Mouse (Mus musculus) embryonic fibroblast, embryonic 13.5 days (primary cell): ENCODE measurements at regions not wholly inside any gene's neighbourhood (a gene's known extent, or its start where the extent isn't known, plus 50 kb on each side); places are given as distances from the start of the nearest gene placed in this dataset.

Source experiments
- H3K27ac ChIP-seq: 2 replicates; pipeline ENCODE4 v1.5.1; 2012; ENCODE audit warnings: low read length, control low read depth, inconsistent platforms; ENCODE audit not compliant: insufficient read depth
- H3K4me1 ChIP-seq: 2 replicates; pipeline ENCODE4 v1.6.1; 2011; ENCODE audit warnings: low read length; ENCODE audit not compliant: control insufficient read depth, insufficient read depth
- H3K4me3 ChIP-seq: 2 replicates; pipeline ENCODE4 v1.5.1; 2011; ENCODE audit warnings: mild to moderate bottlenecking, control low read depth, low read length; ENCODE audit not compliant: insufficient read depth
- CTCF ChIP-seq: IDR thresholded peaks from 2 replicates; pipeline ENCODE4 v1.5.1; 2011; ENCODE audit warnings: mild to moderate bottlenecking, control low read depth, low read length, moderate library complexity, borderline replicate concordance; ENCODE audit not compliant: insufficient read depth
- POLR2A ChIP-seq: IDR thresholded peaks from 2 replicates; pipeline ENCODE4 v1.6.1; 2011; ENCODE audit warnings: low read depth, mild to moderate bottlenecking, control low read depth, low read length, moderate library complexity

- no peak overlapping the region for H3K27ac ChIP-seq
- H3K4me1 ChIP-seq: no peaks in the 10 kb centered on the region
- TF ChIP-seq POLR2A: no peak
- TF ChIP-seq CTCF: no peak
- H3K4me3 ChIP-seq: no peak overlapping the region
Observed at GRCm38 (mm10) chr6:147953753-147954152, 93.3 kb upstream of the Far2 start.

- no peak overlapping the region for H3K4me3 ChIP-seq
- H3K4me1 ChIP-seq: no peaks in the 10 kb centered on the region
- H3K27ac ChIP-seq: no peak overlapping the region
- no peak for TF ChIP-seq POLR2A
- no peak for TF ChIP-seq CTCF
Observed at GRCm38 (mm10) chr6:147954253-147954652, 92.8 kb upstream of the Far2 start.

GRCm38 (mm10) chr6:147954967-147955830, 91.9 kb upstream of the Far2 start:
- no peak overlapping the region for H3K4me3 ChIP-seq
- H3K4me1 ChIP-seq: no peaks in the 10 kb centered on the region
- no peak overlapping the region for H3K27ac ChIP-seq
- no peak for TF ChIP-seq CTCF
- no peak for TF ChIP-seq POLR2A

- Histone ChIP-seq H3K27ac (peak overlapping the region; percentile 69), H3K4me3 (no peak overlapping the region), H3K4me1 (peaks cover 4% of the 10 kb centered on the region; the same call in 1 of the 2 replicates)
- TF ChIP-seq POLR2A (no peak), CTCF (no peak)
Observed at GRCm38 (mm10) chr6:147964739-147965138, 82.3 kb upstream of the Far2 start.

- Histone ChIP-seq H3K27ac (no peak overlapping the region), H3K4me3 (no peak overlapping the region), H3K4me1 (no peaks in the 10 kb centered on the region)
- no peak for TF ChIP-seq POLR2A
- TF ChIP-seq CTCF: no peak
Observed at GRCm38 (mm10) chr6:147970162-147970608, 76.9 kb upstream of the Far2 start.

GRCm38 (mm10) chr6:147972552-147972951, 74.5 kb upstream of the Far2 start:
- H3K4me3 ChIP-seq: no peak overlapping the region
- no peaks in the 10 kb centered on the region for H3K4me1 ChIP-seq
- TF ChIP-seq POLR2A (no peak), CTCF (no peak)
- no peak overlapping the region for H3K27ac ChIP-seq

- Histone ChIP-seq H3K4me3 (no peak overlapping the region), H3K27ac (no peak overlapping the region), H3K4me1 (no peaks in the 10 kb centered on the region)
- TF ChIP-seq CTCF: no peak
- no peak for TF ChIP-seq POLR2A
Observed at GRCm38 (mm10) chr6:147973059-147973458, 74.0 kb upstream of the Far2 start.

- Histone ChIP-seq H3K27ac (peak overlapping the region; percentile 47), H3K4me1 (peaks cover 6% of the 10 kb centered on the region), H3K4me3 (no peak overlapping the region)
- TF ChIP-seq CTCF: no peak
- TF ChIP-seq POLR2A: no peak
Observed at GRCm38 (mm10) chr6:147975917-147976316, 71.1 kb upstream of the Far2 start.

- Histone ChIP-seq H3K27ac (no peak overlapping the region), H3K4me3 (no peak overlapping the region), H3K4me1 (no peaks in the 10 kb centered on the region)
- TF ChIP-seq POLR2A (no peak), CTCF (no peak)
Observed at GRCm38 (mm10) chr6:147989381-147989780, 57.7 kb upstream of the Far2 start.
